Mouse (Mus musculus) megakaryocyte, adult 5-6 weeks (primary cell): Measurements from ENCODE around the gene Cfap61. TPM values are rescaled to one million over a fixed set of nuclear protein-coding genes. Genes with fewer than 3 reads are reported as not detected.

Experiments used
- ATAC-seq: 2 replicates; pipeline ENCODE4 v1.8.0; 2016; ENCODE audit warnings: mild to moderate bottlenecking, inconsistent platforms; ENCODE audit not compliant: poor library complexity, severe bottlenecking
- total RNA-seq, 2 experiments: library from RNA; stranded (forward) in 1 of 2; stranded (reverse) in 1 of 2; fragments of 153-499, 151-499 nt in 1 of 2; fragments of 221-1000, 200-1000 nt in 1 of 2; gene quantifications; 2 replicates each; pipeline versions ENCODE4 v1.2.3 to v1.2.4; 2015 to 2017

The Cfap61 gene
- total RNA-seq, 2 experiments from 2014 or later = 0.07 to 0.44 TPM

DNA sequence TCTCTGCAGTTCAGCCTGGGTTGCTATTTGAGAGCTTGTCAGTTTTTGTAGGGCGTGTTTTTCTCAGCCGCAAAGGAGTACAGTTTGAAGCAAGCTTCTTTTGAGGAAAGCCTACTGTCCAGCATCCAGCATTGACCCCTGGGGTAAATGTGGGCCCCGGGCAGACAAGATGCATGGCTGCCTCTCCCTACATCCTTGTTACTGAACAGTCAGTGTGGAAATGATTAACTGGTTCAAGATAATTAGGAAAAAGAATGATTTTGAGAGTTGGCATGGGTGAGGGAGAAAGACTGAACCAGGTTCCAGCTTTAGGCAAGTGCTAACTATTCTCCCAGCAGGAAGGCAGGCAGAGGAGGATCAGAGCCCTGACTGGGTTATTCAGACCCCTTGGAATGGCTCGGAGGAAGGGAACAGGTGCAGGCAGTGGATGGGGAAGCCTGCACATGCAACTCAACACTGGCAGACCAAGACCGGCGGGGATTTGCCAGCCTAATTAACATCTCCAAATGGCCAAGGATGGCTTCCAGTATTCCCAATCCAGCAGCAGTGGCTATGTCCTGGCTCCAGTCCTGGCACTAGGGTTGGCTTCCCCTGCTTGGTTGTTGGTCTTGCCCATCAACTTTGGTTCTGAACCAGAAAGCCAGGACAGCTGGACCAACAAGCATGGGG, 315.8 kb downstream of the Cfap61 start:
- ATAC-seq = no peak

DNA sequence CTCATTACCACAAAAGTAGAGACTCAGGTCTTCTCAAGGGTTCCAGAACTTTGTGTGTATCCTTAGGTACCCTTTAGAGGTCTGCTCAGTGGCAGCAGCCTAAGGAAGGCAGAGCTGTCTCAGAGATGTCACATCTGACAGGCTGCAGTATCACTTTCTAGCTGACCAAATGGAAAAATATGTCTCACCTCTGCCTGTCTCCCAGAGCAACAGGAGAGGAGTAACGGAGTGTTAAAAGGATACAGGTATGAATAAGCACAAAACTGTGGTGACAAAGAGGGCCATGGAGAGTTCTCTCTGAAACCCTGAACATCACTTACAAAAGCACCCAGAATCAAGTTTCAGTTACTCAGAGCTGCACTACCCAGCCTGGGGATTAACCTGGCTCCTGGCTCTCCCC, 319.8 kb downstream of the Cfap61 start:
- no peak for ATAC-seq

DNA sequence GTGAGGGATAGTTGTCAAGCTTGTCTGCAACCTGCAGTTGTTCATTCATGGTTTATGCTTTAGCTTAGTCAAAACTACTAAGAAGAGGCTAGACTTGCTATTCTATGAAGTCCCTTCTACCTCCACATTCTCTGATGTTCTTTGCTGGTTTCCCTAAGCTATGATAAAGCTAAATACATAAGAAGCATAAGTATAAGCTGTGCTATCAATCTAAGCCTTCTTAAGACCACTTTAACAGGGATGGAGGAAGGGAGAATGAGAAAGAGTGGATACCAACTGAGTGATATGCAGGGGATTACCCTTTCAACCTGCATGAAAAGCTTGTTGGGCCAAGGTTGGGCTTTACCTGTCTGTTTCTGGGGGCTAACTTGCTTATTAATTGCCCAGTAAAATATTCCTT, 321.1 kb downstream of the Cfap61 start:
- no peak for ATAC-seq

DNA sequence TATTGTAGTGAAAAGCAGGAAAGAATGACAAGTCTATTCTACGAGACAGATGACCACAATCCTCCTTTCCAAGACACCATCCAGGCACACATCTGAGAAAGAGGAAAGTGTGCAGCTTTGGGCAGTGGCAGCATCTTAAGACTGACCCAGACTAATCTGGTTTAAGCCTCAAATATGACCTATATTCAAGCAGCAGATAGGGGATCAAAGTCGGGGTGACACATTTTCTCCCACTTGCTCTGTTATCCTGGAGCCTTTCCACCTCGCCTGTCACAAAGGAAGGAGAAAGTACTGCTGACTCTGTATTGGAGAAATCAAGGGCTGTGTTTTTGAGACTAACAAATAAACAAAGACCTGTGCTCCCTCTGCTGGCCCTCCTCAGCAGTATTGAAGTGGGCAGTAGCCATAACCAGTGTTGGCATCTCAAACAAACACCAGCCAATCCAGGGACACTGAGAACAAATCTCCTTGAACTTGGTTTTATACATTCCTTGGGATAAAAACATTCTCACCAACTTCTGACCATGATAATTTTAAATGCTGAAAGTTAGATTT, 321.8 kb downstream of the Cfap61 start:
- no peak for ATAC-seq

DNA sequence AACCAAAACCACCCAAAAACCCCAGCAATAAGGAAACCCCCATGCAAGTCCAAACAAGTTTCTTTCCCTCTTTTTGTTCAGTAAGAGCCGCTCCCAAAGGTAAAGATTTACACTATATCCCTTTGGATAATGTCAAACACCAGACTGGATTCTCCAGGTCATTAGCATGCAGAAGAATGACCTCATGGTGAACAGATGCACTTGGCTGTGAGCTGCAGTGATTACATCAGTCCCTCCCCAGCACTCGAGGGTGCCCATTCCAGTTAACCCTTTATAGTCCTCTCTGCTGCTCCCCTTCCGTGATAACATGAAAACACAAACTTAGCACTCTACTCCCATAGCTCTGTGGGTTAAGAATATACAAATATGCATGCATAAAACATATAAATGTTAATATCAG, 322.5 kb downstream of the Cfap61 start:
- ATAC-seq = no peak

DNA sequence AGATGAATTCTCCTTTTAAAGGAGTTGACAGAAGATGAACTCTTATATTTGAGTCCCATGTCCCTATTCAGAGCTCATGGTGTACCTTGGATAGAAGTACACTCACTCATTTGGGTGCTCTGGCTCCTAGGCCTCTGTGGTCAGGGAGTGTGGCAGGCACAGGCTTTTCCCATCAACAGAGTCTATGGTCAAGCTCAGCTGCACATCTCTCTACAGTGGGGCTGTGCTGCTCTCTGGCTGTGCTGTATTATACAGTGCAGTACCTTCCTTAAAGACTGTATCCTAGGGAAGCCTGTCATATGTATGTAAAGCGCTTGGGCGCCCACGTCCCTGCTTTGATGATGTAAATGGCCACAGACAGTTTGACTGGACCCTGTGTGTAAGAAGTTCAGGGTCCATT, 323.0 kb downstream of the Cfap61 start:
- no peak for ATAC-seq

DNA sequence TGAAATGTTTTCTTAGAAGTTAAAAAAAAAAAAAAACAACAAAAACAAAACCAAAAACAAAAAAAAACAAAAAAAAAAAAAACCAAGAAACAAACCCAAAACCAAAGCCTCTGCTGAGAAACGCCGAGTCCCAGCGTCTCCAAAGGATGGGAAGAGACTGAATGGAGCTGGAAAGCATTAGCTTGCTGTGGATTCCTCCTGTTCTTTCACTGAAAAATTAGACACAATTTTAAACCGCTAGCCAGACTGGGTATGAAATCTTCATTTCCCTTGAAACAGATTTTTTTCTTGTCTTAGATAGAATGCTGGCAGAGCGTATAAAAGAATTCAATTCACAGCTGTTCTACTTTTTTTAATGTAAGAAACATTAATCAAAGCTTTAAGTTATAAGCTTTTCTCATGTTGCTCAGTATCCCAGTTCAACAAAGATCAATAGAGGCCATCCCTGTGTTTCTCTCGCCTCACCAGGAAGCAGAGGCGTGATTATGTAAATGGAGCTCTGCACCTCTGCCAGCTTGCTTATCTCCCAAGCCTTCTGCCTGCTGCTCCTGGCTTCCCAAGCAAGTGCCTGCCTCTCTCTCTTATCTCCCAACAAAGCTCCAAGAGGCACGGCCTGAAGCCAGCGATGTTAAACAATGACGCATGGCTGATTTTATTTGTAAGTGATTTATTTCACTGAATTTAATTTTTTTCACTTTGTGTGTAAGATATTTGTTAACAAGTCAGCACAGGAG, 324.3 kb downstream of the Cfap61 start:
- ATAC-seq = no peak

DNA sequence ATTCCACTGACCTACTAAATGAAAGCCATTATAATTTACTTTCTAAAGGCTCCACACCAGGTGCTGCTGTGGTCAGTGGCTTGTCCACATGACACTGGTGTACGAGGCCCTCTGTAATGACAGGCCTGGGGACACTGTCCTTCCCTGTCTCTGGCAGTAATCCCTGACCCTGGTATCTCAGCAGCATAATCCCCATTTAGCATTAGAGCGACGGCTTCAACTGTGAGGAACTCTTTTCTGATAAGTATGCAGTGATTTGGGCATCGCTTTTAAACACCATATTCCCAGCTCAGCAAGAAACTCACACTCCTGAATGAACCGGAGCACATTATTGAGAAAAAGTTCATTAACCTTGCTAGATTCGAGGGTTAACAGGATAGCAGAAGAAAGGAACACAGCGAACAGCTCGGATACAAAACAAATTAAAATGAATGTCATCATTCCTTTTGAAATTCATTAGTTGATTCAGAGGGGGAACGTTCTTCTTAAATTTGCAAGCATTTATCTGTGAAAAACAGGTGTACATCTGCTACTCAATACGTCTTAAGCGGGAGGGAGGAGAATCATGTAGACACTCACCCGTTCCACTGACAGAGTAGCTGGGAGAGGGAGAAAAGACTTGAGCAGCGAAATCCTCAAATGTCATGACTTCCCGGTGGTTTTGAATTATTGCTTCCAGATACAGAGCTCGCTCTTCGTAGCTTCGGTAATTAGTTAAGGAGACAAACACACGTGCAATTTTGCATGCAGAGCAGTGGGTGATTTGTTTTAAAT, 325.4 kb downstream of the Cfap61 start:
- no peak for ATAC-seq

DNA sequence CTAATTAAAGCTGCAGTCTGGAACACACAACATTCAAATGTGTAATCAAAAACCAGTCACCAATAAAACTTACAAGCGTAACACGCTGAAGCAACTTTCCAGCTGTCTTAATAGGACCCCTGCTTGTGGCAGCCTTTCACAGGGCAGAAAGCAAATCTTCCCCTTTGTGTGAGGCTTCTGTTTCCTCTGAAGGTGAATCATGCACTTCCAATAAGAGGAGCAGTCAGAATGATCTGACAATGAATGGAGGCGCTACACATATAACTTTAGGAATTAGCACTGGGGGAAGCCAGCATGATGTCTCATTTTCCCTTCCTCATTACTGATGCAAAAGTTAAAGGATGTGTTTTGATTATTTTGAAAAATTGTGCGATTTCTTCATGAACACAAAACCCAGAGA, 326.6 kb downstream of the Cfap61 start:
- ATAC-seq = no peak

DNA sequence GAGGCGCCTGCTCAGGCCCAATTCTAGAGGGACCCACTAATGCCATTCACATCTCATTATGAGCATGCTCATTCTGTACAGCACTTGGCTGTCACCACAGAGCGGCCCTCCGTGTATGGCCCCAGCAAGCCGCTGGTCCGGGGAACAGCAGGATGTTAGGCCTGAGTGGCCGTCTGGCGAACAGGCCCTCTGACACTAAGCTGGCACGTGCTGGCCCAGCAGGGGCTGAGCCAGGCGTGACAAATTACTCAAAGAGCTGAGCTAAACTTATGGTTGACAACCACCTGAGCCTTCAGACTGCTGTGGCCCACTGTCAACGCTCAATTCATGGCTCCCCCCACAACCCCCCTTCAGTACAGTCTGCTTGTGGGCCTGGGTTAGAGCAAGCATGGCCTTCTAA, 327.6 kb downstream of the Cfap61 start:
- no peak for ATAC-seq

DNA sequence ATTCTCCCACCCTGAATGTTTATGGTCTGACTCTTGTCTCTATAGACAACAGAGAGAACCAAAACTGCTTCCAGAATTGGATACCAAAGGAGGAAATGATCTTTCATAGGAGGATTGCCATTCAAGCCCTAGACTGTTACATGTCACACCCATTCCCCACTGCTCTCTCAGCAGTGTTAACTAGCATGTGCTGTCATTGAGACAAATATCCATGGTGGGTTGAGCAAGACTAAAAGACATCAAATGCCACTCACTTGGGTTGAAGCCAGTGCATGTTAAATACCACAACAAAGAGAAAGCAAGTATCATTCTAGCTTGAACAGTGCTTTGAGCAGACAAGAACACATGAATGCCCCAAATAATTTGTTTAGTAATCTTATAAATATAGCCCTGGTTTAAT, 328.4 kb downstream of the Cfap61 start:
- no peak for ATAC-seq

Other genes with a start within 250 kb of the Cfap61 start
- 63.9 and 90.0 TPM in 2 replicates for gene Naa20, start 32.7 kb upstream of the Cfap61 start, total RNA-seq (2015)
- 57.8 and 62.5 TPM in 2 replicates for gene Naa20, start 32.7 kb upstream of the Cfap61 start, total RNA-seq (2017)
- 29.9 and 34.4 TPM in 2 replicates for gene Crnkl1, start 230 bp downstream of the Cfap61 start, total RNA-seq (2015)
- gene Crnkl1, start 230 bp downstream of the Cfap61 start, total RNA-seq (2017) = 69.6 and 73.9 TPM in 2 replicates